Mouse (Mus musculus): ENCODE data around the gene Dera. TPM values are rescaled to one million over a fixed set of nuclear protein-coding genes. Genes with fewer than 3 reads are reported as not detected.

Gene Dera
- total RNA-seq, 4 experiments from 2014 or later = 14.2 to 21.2 (median 15.4) TPM

- DNase-seq = no peak
These were observed 3.5 kb downstream of the Dera start for GRCm38 (mm10) chr6:137757891-137758290.

GRCm38 (mm10) chr6:137759681-137760080 is 5.3 kb downstream of the Dera start:
- DNase-seq = no peak

GRCm38 (mm10) chr6:137760966-137761365 is 6.6 kb downstream of the Dera start:
- DNase-seq = no peak

GRCm38 (mm10) chr6:137764572-137765210 is 10.3 kb downstream of the Dera start:
- DNase-seq = no peak

GRCm38 (mm10) chr6:137766177-137766576 is 11.8 kb downstream of the Dera start:
- DNase-seq = no peak

- DNase-seq = no peak
These were observed 17.4 kb downstream of the Dera start for GRCm38 (mm10) chr6:137771621-137772250.

- DNase-seq = no peak
These were observed 18.7 kb downstream of the Dera start for GRCm38 (mm10) chr6:137772918-137773636.

GRCm38 (mm10) chr6:137773637-137774028 is 19.3 kb downstream of the Dera start:
- DNase-seq = no peak

GRCm38 (mm10) chr6:137774166-137774565 is 19.8 kb downstream of the Dera start:
- DNase-seq = no peak

- no peak for DNase-seq
These were observed 20.8 kb downstream of the Dera start for GRCm38 (mm10) chr6:137775159-137775558.

- DNase-seq = no peak
These were observed 22.6 kb downstream of the Dera start for GRCm38 (mm10) chr6:137776981-137777380.

GRCm38 (mm10) chr6:137783899-137784637 is 29.7 kb downstream of the Dera start:
- DNase-seq = no peak

GRCm38 (mm10) chr6:137788976-137789590 is 34.7 kb downstream of the Dera start:
- DNase-seq = no peak

GRCm38 (mm10) chr6:137789658-137790057 is 35.3 kb downstream of the Dera start:
- no peak for DNase-seq

- no peak for DNase-seq
These were observed 41.1 kb downstream of the Dera start for GRCm38 (mm10) chr6:137795494-137795893.

- no peak for DNase-seq
These were observed 42.5 kb downstream of the Dera start for GRCm38 (mm10) chr6:137796596-137797567.

- DNase-seq = no peak
These were observed 44.9 kb downstream of the Dera start for GRCm38 (mm10) chr6:137799253-137799652.

- DNase-seq = no peak
These were observed 49.2 kb downstream of the Dera start for GRCm38 (mm10) chr6:137803456-137804005.

GRCm38 (mm10) chr6:137804121-137804520 is 49.8 kb downstream of the Dera start:
- no peak for DNase-seq

GRCm38 (mm10) chr6:137804606-137805005 is 50.3 kb downstream of the Dera start:
- DNase-seq = no peak

GRCm38 (mm10) chr6:137806342-137806741 is 52.0 kb downstream of the Dera start:
- no peak for DNase-seq
